Mouse (Mus musculus) CH12.LX (cell line): Measurements from ENCODE around the gene 4921524J17Rik. TPM values are rescaled to one million over a fixed set of nuclear protein-coding genes. Genes with fewer than 3 reads are reported as not detected.

Experiments
- DNase-seq: peaks from one replicate; pipeline ENCODE4 v3.0.0-alpha.2; 2013; ENCODE audit errors: extremely low read depth
- H3K27ac ChIP-seq: 2 replicates; pipeline ENCODE4 v1.5.1; 2012; ENCODE audit warnings: low read depth, mild to moderate bottlenecking, control low read depth, moderate library complexity; ENCODE audit not compliant: insufficient read depth
- H3K27me3 ChIP-seq: replicated peaks from 2 replicates; pipeline ENCODE3; 2012; ENCODE audit warnings: inconsistent platforms
- H3K36me3 ChIP-seq, 2 experiments: replicated peaks in 1 of 2; 2 replicates each; pipeline versions ENCODE3 to v1.6.1; 2012; ENCODE audit warnings: inconsistent platforms in 1 of 2, low read length in 1 of 2, mild to moderate bottlenecking in 1 of 2, mixed read lengths in 1 of 2, moderate library complexity in 1 of 2; ENCODE audit not compliant: control insufficient read depth in 1 of 2, insufficient read depth in 1 of 2
- H3K4me1 ChIP-seq, 2 experiments: 2 replicates each; pipeline ENCODE4 v1.6.1; 2012; ENCODE audit warnings: inconsistent platforms in 1 of 2, moderate library complexity in 1 of 2; ENCODE audit not compliant: insufficient read depth in 2 of 2, control insufficient read depth in 1 of 2
- H3K4me2 ChIP-seq: 2 replicates; pipeline ENCODE4 v1.6.1; 2012; ENCODE audit warnings: low read depth, mild to moderate bottlenecking, control low read depth; ENCODE audit not compliant: poor library complexity, insufficient read depth, severe bottlenecking
- H3K4me3 ChIP-seq, 3 experiments: fragments of 150-350 bp in 1 of 3; sonication (generic) in 1 of 3; replicated peaks in 1 of 3; 2 replicates each; pipeline versions ENCODE3 to v1.5.1; 2011 to 2012; ENCODE audit warnings: low read depth in 2 of 3, low read length in 2 of 3, mild to moderate bottlenecking in 2 of 3, moderate library complexity in 2 of 3, control low read depth in 1 of 3, improper control_type of control experiment in 1 of 3, inconsistent platforms in 1 of 3, mixed read lengths in 1 of 3; ENCODE audit not compliant: poor library complexity in 1 of 3
- H3K79me2 ChIP-seq: replicated peaks from 2 replicates; pipeline ENCODE4 v1.6.1; 2012; ENCODE audit warnings: mild to moderate bottlenecking, moderate library complexity; ENCODE audit not compliant: control insufficient read depth, poor library complexity, insufficient read depth, severe bottlenecking; ENCODE audit errors: extremely low read depth
- H3K9ac ChIP-seq: 2 replicates; pipeline ENCODE4 v1.6.1; 2012; ENCODE audit warnings: low read depth, mild to moderate bottlenecking, control low read depth, moderate library complexity; ENCODE audit not compliant: insufficient read depth
- H3K9me3 ChIP-seq: replicated peaks from 2 replicates; pipeline ENCODE3; 2012; ENCODE audit warnings: low read length, inconsistent platforms, mixed read lengths
- CHD1 ChIP-seq: IDR thresholded peaks from 2 replicates; pipeline ENCODE4 v1.6.1; 2012; ENCODE audit warnings: low read depth, low read length, improper control_type of control experiment, inconsistent platforms
- ELF1 ChIP-seq: IDR thresholded peaks from 2 replicates; pipeline ENCODE4 v1.6.1; 2014; ENCODE audit warnings: low read depth, mild to moderate bottlenecking, inconsistent platforms, low read length, improper control_type of control experiment
- GABPA ChIP-seq: IDR thresholded peaks from 2 replicates; pipeline ENCODE4 v1.6.1; 2012; ENCODE audit warnings: low read depth, low read length, improper control_type of control experiment, inconsistent platforms; ENCODE audit not compliant: insufficient replicate concordance
- JUN ChIP-seq: IDR thresholded peaks from 2 replicates; pipeline ENCODE4 v1.6.1; 2011; ENCODE audit warnings: low read depth, mild to moderate bottlenecking, low read length, improper control_type of control experiment, moderate library complexity; ENCODE audit not compliant: insufficient read depth
- KAT2A ChIP-seq: IDR thresholded peaks from 2 replicates; pipeline ENCODE4 v1.6.1; 2012; ENCODE audit warnings: low read length, improper control_type of control experiment, inconsistent platforms; ENCODE audit not compliant: insufficient replicate concordance
- MAX ChIP-seq: IDR thresholded peaks from 2 replicates; pipeline ENCODE4 v1.6.1; 2011; ENCODE audit warnings: low read length, improper control_type of control experiment
- MAZ ChIP-seq: IDR thresholded peaks from 2 replicates; pipeline ENCODE4 v1.6.1; 2012; ENCODE audit warnings: low read depth, mild to moderate bottlenecking, inconsistent platforms, low read length, improper control_type of control experiment, moderate library complexity
- MXI1 ChIP-seq: IDR thresholded peaks from 2 replicates; pipeline ENCODE4 v1.6.1; 2011; ENCODE audit warnings: mild to moderate bottlenecking, low read depth, low read length, improper control_type of control experiment
- MYC ChIP-seq: IDR thresholded peaks from 2 replicates; pipeline ENCODE4 v1.6.1; 2011; ENCODE audit warnings: low read depth, mild to moderate bottlenecking, improper control_type of control experiment, low read length
- PAX5 ChIP-seq: IDR thresholded peaks from 2 replicates; pipeline ENCODE4 v1.6.1; 2012; ENCODE audit warnings: low read length, inconsistent platforms, mixed read lengths
- SIN3A ChIP-seq: IDR thresholded peaks from 2 replicates; pipeline ENCODE4 v1.6.1; 2012; ENCODE audit warnings: low read length, improper control_type of control experiment, inconsistent platforms
- SMC3 ChIP-seq: IDR thresholded peaks from 2 replicates; pipeline ENCODE4 v1.6.1; 2011; ENCODE audit warnings: low read depth, low read length, improper control_type of control experiment
- TBP ChIP-seq: conservative IDR thresholded peaks from 2 replicates; pipeline ENCODE4 v1.6.1; 2011; ENCODE audit warnings: low read depth, low read length, improper control_type of control experiment
- UBTF ChIP-seq: IDR thresholded peaks from 2 replicates; pipeline ENCODE4 v1.6.1; 2012; ENCODE audit warnings: low read depth, mild to moderate bottlenecking, inconsistent platforms, low read length, improper control_type of control experiment, moderate library complexity
- USF1 ChIP-seq: IDR thresholded peaks from 2 replicates; pipeline ENCODE4 v1.6.1; 2014; ENCODE audit warnings: low read depth, mild to moderate bottlenecking, inconsistent platforms, low read length, improper control_type of control experiment
- USF2 ChIP-seq: conservative IDR thresholded peaks from 2 replicates; pipeline ENCODE4 v1.6.1; 2011; ENCODE audit warnings: low read depth, low read length, improper control_type of control experiment
- ZMIZ1 ChIP-seq: IDR thresholded peaks from 2 replicates; pipeline ENCODE4 v1.6.1; 2012; ENCODE audit warnings: low read depth, mild to moderate bottlenecking, inconsistent platforms, low read length, improper control_type of control experiment
- ZNF384 ChIP-seq: IDR thresholded peaks from 2 replicates; pipeline ENCODE4 v1.6.1; 2012; ENCODE audit warnings: low read depth, low read length, improper control_type of control experiment, inconsistent platforms
- dilution Hi-C: fragments of 300-500 bp; cut with MboI; formaldehyde crosslinking; loops from 2 replicates; pipeline ENCODE4 v1.14.3; 2020; ENCODE audit warnings: low sequenced_read_pairs; ENCODE audit not compliant: extremely low pct_unique_long_range_greater_than_20kb, extremely low pct_ligation_motif_present
- in situ Hi-C: fragments of 300-500 bp; cut with MboI; formaldehyde crosslinking; loops from 3 replicates; pipeline ENCODE4 v1.14.3; 2019; ENCODE audit warnings: low sequenced_read_pairs, low pct_ligation_motif_present, low pct_unique_long_range_greater_than_20kb, mixed read lengths
- polyA plus RNA-seq: library from polyadenylated mRNA; unstranded; fragments of >175 nt; gene quantifications from 2 replicates; pipeline ENCODE4 v1.2.1, GENCODE M21; 2012; ENCODE audit warnings: low read depth; ENCODE audit not compliant: insufficient read length
- total RNA-seq, 2 experiments: library from RNA; depleted of rRNA; stranded (reverse); fragments of 300-350 nt in 1 of 2; fragments of >200 nt in 1 of 2; gene quantifications; 2 replicates each; pipeline ENCODE4 v1.2.3; 2012 to 2014

4921524J17Rik gene
- total and polyA plus RNA-seq, 3 experiments = 10.3 to 28.8 (median 25.1) TPM

DNA sequence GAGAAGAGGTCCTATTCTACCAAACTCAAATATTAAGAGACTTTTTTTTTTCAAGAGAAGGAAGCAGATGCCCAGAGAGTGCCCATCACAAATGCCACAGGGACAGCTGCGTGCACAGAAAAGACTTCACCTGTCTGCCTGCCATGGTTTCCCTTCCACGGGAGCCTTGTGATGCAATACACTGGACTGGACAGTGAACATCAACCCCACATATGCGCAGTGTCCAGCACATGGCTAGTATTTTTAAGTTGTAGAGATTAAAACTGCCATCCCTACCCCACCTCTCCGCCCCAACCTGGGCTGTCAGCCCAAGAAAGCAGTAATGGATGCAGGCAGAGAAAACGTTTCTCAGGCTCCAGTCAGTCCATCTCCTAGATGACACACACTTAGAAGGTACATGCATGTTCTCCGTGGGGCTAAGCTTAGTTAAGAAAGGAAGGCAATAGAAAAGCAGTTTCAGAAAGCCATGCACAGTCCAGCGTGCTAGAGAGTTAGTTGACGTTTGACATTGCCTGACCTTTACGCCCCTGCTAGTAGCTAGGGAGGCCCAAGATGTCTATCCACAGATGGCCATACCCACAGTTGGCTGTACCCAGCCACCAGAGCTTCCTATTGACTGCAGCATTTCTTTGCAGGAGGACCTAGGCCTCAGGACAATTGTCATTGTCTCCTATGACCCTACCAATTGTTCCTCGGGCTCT lies 52.4 kb downstream of the 4921524J17Rik start:
- in situ Hi-C loops = no loop called here
- TF ChIP-seq GABPA (no peak), SIN3A (no peak), CHD1 (no peak), TBP (no peak), KAT2A (no peak)
- H3K9ac ChIP-seq = no peak overlapping the region

DNA sequence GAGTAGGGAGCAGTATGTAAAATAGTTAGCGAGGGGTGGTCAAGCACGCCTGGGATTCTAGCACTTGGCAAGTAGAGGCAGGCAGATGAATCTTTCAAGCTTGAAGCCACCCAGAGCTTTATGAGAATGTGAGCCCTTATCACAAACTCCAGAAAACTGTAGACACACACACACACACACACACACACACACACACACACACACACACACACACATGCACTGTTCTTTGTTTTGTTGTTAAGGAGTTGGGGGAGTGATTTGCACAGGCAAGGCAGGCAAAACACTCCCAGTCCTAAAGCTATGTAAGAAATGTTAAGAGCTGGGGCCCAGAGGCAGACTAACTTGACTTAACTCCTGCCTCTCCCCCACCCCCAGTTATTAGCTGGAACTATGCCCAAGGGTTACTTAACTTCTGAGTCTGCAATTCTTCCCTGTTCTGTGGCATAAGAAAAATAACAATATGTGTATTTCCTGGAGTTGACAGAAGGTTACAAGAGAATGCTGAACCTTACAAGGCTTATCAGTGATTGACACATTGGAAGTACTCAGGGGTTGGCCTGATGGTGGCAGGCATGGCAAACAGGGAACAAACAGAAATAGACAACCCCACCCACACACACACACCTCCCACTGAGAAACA lies 53.4 kb downstream of the 4921524J17Rik start:
- in situ Hi-C loops (no loop called here), dilution Hi-C loops (no loop called here)
- no peak for DNase-seq
- no peaks in the 10 kb centered on the region for H3K27me3 ChIP-seq
- no peak overlapping the region for H3K9ac ChIP-seq
- TF ChIP-seq JUN (no peak), USF2 (no peak), SMC3 (no peak), MYC (no peak), ELF1 (no peak), MAZ (no peak), ZMIZ1 (no peak), UBTF (no peak), PAX5 (no peak), TBP (no peak), USF1 (no peak), MAX (no peak), ZNF384 (no peak), GABPA (no peak), MXI1 (no peak)
- H3K27ac ChIP-seq = no peak overlapping the region
- peaks cover 4 to 19% of the 10 kb centered on the region in 2 experiments for H3K4me1 ChIP-seq
- H3K36me3 ChIP-seq = no peaks in the 10 kb centered on the region
- no peaks in the 10 kb centered on the region for H3K9me3 ChIP-seq
- H3K4me3 ChIP-seq = no peak overlapping the region
- no peaks in the 10 kb centered on the region for H3K79me2 ChIP-seq
- H3K4me2 ChIP-seq = no peak overlapping the region

More for the DNA sequence above, 52.4 kb downstream of the 4921524J17Rik start:
- Histone ChIP-seq H3K4me2 (no peak overlapping the region), H3K4me3 (no peak overlapping the region), H3K79me2 (no peaks in the 10 kb centered on the region), H3K36me3 (no peaks in the 10 kb centered on the region), H3K27me3 (no peaks in the 10 kb centered on the region), H3K4me1 (peaks cover 4 to 16% of the 10 kb centered on the region in 2 experiments), H3K9me3 (no peaks in the 10 kb centered on the region), H3K27ac (no peak overlapping the region)
- dilution Hi-C loops = no loop called here
- DNase-seq = no peak
